ENCODE assay signal across 8 mouse cellular contexts in genomic region chr3:109025579-109025978, GRCm38 (mm10). TPM values are rescaled to one million over a fixed set of nuclear protein-coding genes. Genes with fewer than 3 reads are reported as not detected.
DNase-seq lines count a peak whose midpoint lies in the region; ATAC-seq lines count a peak whose summit lies in the region.

No protein-coding gene starts in this region.

- peak overlapping the region; percentile 16 for H3K4me3 ChIP-seq in hindbrain, embryonic 11.5 days (ENCODE audit: low read depth, low read length)

- H3K27me3 ChIP-seq in hindbrain, embryonic 11.5 days (ENCODE audit: control insufficient read depth, insufficient read depth, low read length), result no peaks in the 10 kb centered on the region

- H3K9me3 ChIP-seq in hindbrain, embryonic 11.5 days (ENCODE audit: control insufficient read depth, low read length), result no peaks in the 10 kb centered on the region

- ATAC-seq in frontal cortex, adult (ENCODE audit: low TSS enrichment), result peak; percentile 68
- ATAC-seq in hindbrain, embryonic 11.5 days (ENCODE audit: low FRiP score), result peak; percentile 36; the same call in 1 of the 2 replicates

- no peak overlapping the region for H3K9ac ChIP-seq in hindbrain, embryonic 11.5 days (ENCODE audit: low read depth, low read length)

- peak overlapping the region; percentile 30 for H3K4me2 ChIP-seq in hindbrain, embryonic 11.5 days (replicated peaks; ENCODE audit: low read depth, low read length)

- no peak overlapping the region for H3K27ac ChIP-seq in hindbrain, embryonic 11.5 days (ENCODE audit: low read depth, low read length)

- H3K36me3 ChIP-seq in hindbrain, embryonic 11.5 days (ENCODE audit: control insufficient read depth, insufficient read depth, low read length), result no peaks in the 10 kb centered on the region

- peak; percentile 94 for DNase-seq in NIH3T3 (ENCODE audit: low read depth)
- peak; percentile 65 for DNase-seq in cerebellum, adult 8-10 months
- peak; percentile 93 for DNase-seq in hindbrain, embryonic 11.5 days (ENCODE audit: low spot score)
- peak; percentile 53 to 81 for DNase-seq in layer of hippocampus, postnatal 14 days (ENCODE audit: low spot score in 2 of 2)
- peak; percentile 89 for DNase-seq in lung, postnatal 14 days
- peak; percentile 91 for DNase-seq in retina, postnatal 1 day
- peak; percentile 87 for DNase-seq in thymus, postnatal 4 days

- 19% methylated on average over 16 of the region's 16 CpGs for WGBS in hindbrain, embryonic 11.5 days

- no peaks in the 10 kb centered on the region for H3K4me1 ChIP-seq in hindbrain, embryonic 11.5 days (replicated peaks; ENCODE audit: control insufficient read depth, insufficient read depth, low read length)

RNA-seq across cellular contexts. Expression of gene Fam102b, which starts 1.8 kb away (rescaled TPM):
- 12.5 and 14.9 TPM in 2 replicates for polyA plus RNA-seq in hindbrain, embryonic 11.5 days (2014; fragmentation: Nextera tagmentation; extraction: Ambion mirVana)
- 10 to 100 TPM; 41.6 to 41.9 TPM for total RNA-seq in layer of hippocampus, postnatal 14 days (2021)

RNA-seq across cellular contexts. Expression of gene Slc25a54, which starts 54.7 kb away (rescaled TPM):
- polyA plus RNA-seq in hindbrain, embryonic 11.5 days (2014; fragmentation: Nextera tagmentation; extraction: Ambion mirVana), result not detected in 2 replicates
- not detected for total RNA-seq in layer of hippocampus, postnatal 14 days (2021)
